Mouse (Mus musculus): ENCODE results near the gene Tekt5. TPM values are rescaled to one million over a fixed set of nuclear protein-coding genes. Genes with fewer than 3 reads are reported as not detected.

Tekt5 gene
- polyA plus RNA-seq, 1 experiment from 2014 or later, result 0.15 TPM

- 84% methylated on average over 2 of the region's 2 CpGs for WGBS
- no peaks in the 10 kb centered on the region for H3K36me3 ChIP-seq (ENCODE audit: control insufficient read depth, insufficient read depth, low read length)
Measured at GRCm38 (mm10) chr16:10335953-10336352, 59.3 kb downstream of the Tekt5 start.

GRCm38 (mm10) chr16:10332732-10333131, 62.6 kb downstream of the Tekt5 start:
- Histone ChIP-seq H3K4me1 (replicated peaks; ENCODE audit: control insufficient read depth, insufficient read depth, low read length) (no peaks in the 10 kb centered on the region), H3K36me3 (ENCODE audit: control insufficient read depth, insufficient read depth, low read length) (no peaks in the 10 kb centered on the region), H3K9me3 (ENCODE audit: control insufficient read depth, low read length) (no peaks in the 10 kb centered on the region), H3K4me3 (ENCODE audit: low read depth, low read length) (no peak overlapping the region), H3K9ac (ENCODE audit: low read depth, low read length) (no peak overlapping the region), H3K27me3 (ENCODE audit: control insufficient read depth, insufficient read depth, low read length) (no peaks in the 10 kb centered on the region), H3K27ac (ENCODE audit: low read depth, low read length) (no peak overlapping the region), H3K4me2 (replicated peaks; ENCODE audit: low read depth, low read length) (no peak overlapping the region)
- 55% methylated on average over 7 of the region's 7 CpGs for WGBS
- DNase-seq (ENCODE audit: low spot score) (no peak), ATAC-seq (ENCODE audit: low FRiP score) (no peak)

More at GRCm38 (mm10) chr16:10335953-10336352, 59.3 kb downstream of the Tekt5 start:
- Histone ChIP-seq H3K4me3 (ENCODE audit: low read depth, low read length) (no peak overlapping the region), H3K4me2 (replicated peaks; ENCODE audit: low read depth, low read length) (no peak overlapping the region), H3K27ac (ENCODE audit: low read depth, low read length) (no peak overlapping the region), H3K27me3 (ENCODE audit: control insufficient read depth, insufficient read depth, low read length) (no peaks in the 10 kb centered on the region), H3K4me1 (replicated peaks; ENCODE audit: control insufficient read depth, insufficient read depth, low read length) (no peaks in the 10 kb centered on the region), H3K9me3 (ENCODE audit: control insufficient read depth, low read length) (no peaks in the 10 kb centered on the region), H3K9ac (ENCODE audit: low read depth, low read length) (no peak overlapping the region)
- DNase-seq (ENCODE audit: low spot score), result no peak
- no peak for ATAC-seq (ENCODE audit: low FRiP score)

- no peaks in the 10 kb centered on the region for H3K4me1 ChIP-seq (replicated peaks; ENCODE audit: control insufficient read depth, insufficient read depth, low read length)
- H3K9ac ChIP-seq (ENCODE audit: low read depth, low read length), result no peak overlapping the region
- H3K27ac ChIP-seq (ENCODE audit: low read depth, low read length), result no peak overlapping the region
- no peaks in the 10 kb centered on the region for H3K36me3 ChIP-seq (ENCODE audit: control insufficient read depth, insufficient read depth, low read length)
- H3K9me3 ChIP-seq (ENCODE audit: control insufficient read depth, low read length), result no peaks in the 10 kb centered on the region
- H3K27me3 ChIP-seq (ENCODE audit: control insufficient read depth, insufficient read depth, low read length), result no peaks in the 10 kb centered on the region
- no peak overlapping the region for H3K4me2 ChIP-seq (replicated peaks; ENCODE audit: low read depth, low read length)
- ATAC-seq (ENCODE audit: low FRiP score), result no peak
- WGBS, result 80% methylated on average over 12 of the region's 12 CpGs
- no peak for DNase-seq (ENCODE audit: low spot score)
- H3K4me3 ChIP-seq (ENCODE audit: low read depth, low read length), result no peak overlapping the region
Measured at GRCm38 (mm10) chr16:10330586-10331495, 64.4 kb downstream of the Tekt5 start.

- ATAC-seq (ENCODE audit: low FRiP score), result no peak
- WGBS, result 59% methylated on average over 13 of the region's 13 CpGs
- Histone ChIP-seq H3K27me3 (ENCODE audit: control insufficient read depth, insufficient read depth, low read length) (no peaks in the 10 kb centered on the region), H3K9ac (ENCODE audit: low read depth, low read length) (no peak overlapping the region), H3K4me2 (replicated peaks; ENCODE audit: low read depth, low read length) (no peak overlapping the region), H3K27ac (ENCODE audit: low read depth, low read length) (no peak overlapping the region), H3K4me1 (replicated peaks; ENCODE audit: control insufficient read depth, insufficient read depth, low read length) (no peaks in the 10 kb centered on the region), H3K4me3 (ENCODE audit: low read depth, low read length) (no peak overlapping the region), H3K9me3 (ENCODE audit: control insufficient read depth, low read length) (no peaks in the 10 kb centered on the region), H3K36me3 (ENCODE audit: control insufficient read depth, insufficient read depth, low read length) (no peaks in the 10 kb centered on the region)
- DNase-seq (ENCODE audit: low spot score), result no peak
Measured at GRCm38 (mm10) chr16:10327563-10328333, 67.5 kb downstream of the Tekt5 start.

- Histone ChIP-seq H3K4me2 (replicated peaks; ENCODE audit: low read depth, low read length) (no peak overlapping the region), H3K27ac (ENCODE audit: low read depth, low read length) (no peak overlapping the region), H3K4me3 (ENCODE audit: low read depth, low read length) (no peak overlapping the region), H3K4me1 (replicated peaks; ENCODE audit: control insufficient read depth, insufficient read depth, low read length) (no peaks in the 10 kb centered on the region), H3K36me3 (ENCODE audit: control insufficient read depth, insufficient read depth, low read length) (no peaks in the 10 kb centered on the region), H3K27me3 (ENCODE audit: control insufficient read depth, insufficient read depth, low read length) (no peaks in the 10 kb centered on the region), H3K9ac (ENCODE audit: low read depth, low read length) (no peak overlapping the region), H3K9me3 (ENCODE audit: control insufficient read depth, low read length) (no peaks in the 10 kb centered on the region)
- WGBS, result 56% methylated on average over 17 of the region's 17 CpGs
- DNase-seq (ENCODE audit: low spot score), result no peak
- no peak for ATAC-seq (ENCODE audit: low FRiP score)
Measured at GRCm38 (mm10) chr16:10319914-10320569, 75.2 kb downstream of the Tekt5 start.

GRCm38 (mm10) chr16:10317197-10317544, 78.1 kb downstream of the Tekt5 start:
- Histone ChIP-seq H3K4me3 (ENCODE audit: low read depth, low read length) (no peak overlapping the region), H3K9ac (ENCODE audit: low read depth, low read length) (no peak overlapping the region), H3K4me1 (replicated peaks; ENCODE audit: control insufficient read depth, insufficient read depth, low read length) (peaks cover 4% of the 10 kb centered on the region; the same call in 1 of the 2 replicates), H3K9me3 (ENCODE audit: control insufficient read depth, low read length) (no peaks in the 10 kb centered on the region), H3K27ac (ENCODE audit: low read depth, low read length) (no peak overlapping the region), H3K27me3 (ENCODE audit: control insufficient read depth, insufficient read depth, low read length) (peaks cover 9% of the 10 kb centered on the region), H3K36me3 (ENCODE audit: control insufficient read depth, insufficient read depth, low read length) (no peaks in the 10 kb centered on the region), H3K4me2 (replicated peaks; ENCODE audit: low read depth, low read length) (no peak overlapping the region)
- no peak for DNase-seq (ENCODE audit: low spot score)
- WGBS, result 63% methylated on average over 4 of the region's 4 CpGs
- no peak for ATAC-seq (ENCODE audit: low FRiP score)

- H3K4me2 ChIP-seq (replicated peaks; ENCODE audit: low read depth, low read length), result no peak overlapping the region
- 86% methylated on average over 10 of the region's 10 CpGs for WGBS
- ATAC-seq (ENCODE audit: low FRiP score) (no peak), DNase-seq (ENCODE audit: low spot score) (no peak)
- H3K36me3 ChIP-seq (ENCODE audit: control insufficient read depth, insufficient read depth, low read length), result no peaks in the 10 kb centered on the region
- peaks cover 4% of the 10 kb centered on the region; the same call in 1 of the 2 replicates for H3K4me1 ChIP-seq (replicated peaks; ENCODE audit: control insufficient read depth, insufficient read depth, low read length)
- peaks cover 9% of the 10 kb centered on the region for H3K27me3 ChIP-seq (ENCODE audit: control insufficient read depth, insufficient read depth, low read length)
- H3K27ac ChIP-seq (ENCODE audit: low read depth, low read length), result no peak overlapping the region
- H3K4me3 ChIP-seq (ENCODE audit: low read depth, low read length), result no peak overlapping the region
- no peak overlapping the region for H3K9ac ChIP-seq (ENCODE audit: low read depth, low read length)
- no peaks in the 10 kb centered on the region for H3K9me3 ChIP-seq (ENCODE audit: control insufficient read depth, low read length)
Measured at GRCm38 (mm10) chr16:10316493-10317196, 78.6 kb downstream of the Tekt5 start.

GRCm38 (mm10) chr16:10313646-10314088, 81.6 kb downstream of the Tekt5 start, which contains the start of gene Emp2:
Gene Emp2, minus strand, starts transcription at chr16:10313968.
- Histone ChIP-seq H3K27me3 (ENCODE audit: control insufficient read depth, insufficient read depth, low read length) (peaks cover 9% of the 10 kb centered on the region), H3K36me3 (ENCODE audit: control insufficient read depth, insufficient read depth, low read length) (no peaks in the 10 kb centered on the region), H3K4me2 (replicated peaks; ENCODE audit: low read depth, low read length) (peak within 1 kb of the TSS; percentile 83), H3K9me3 (ENCODE audit: control insufficient read depth, low read length) (no peaks in the 10 kb centered on the region), H3K4me3 (ENCODE audit: low read depth, low read length) (peak within 1 kb of the TSS; percentile 41), H3K4me1 (replicated peaks; ENCODE audit: control insufficient read depth, insufficient read depth, low read length) (peaks cover 4% of the 10 kb centered on the region; the same call in 1 of the 2 replicates), H3K27ac (ENCODE audit: low read depth, low read length) (no peak within 1 kb of the TSS), H3K9ac (ENCODE audit: low read depth, low read length) (peak within 1 kb of the TSS; percentile 52)
- peak; percentile 83 for ATAC-seq (ENCODE audit: low FRiP score)
- peak; percentile 55 for DNase-seq (ENCODE audit: low spot score)
- WGBS, result under 1% methylated on average over 30 of the region's 40 CpGs

Data from hindbrain, embryonic 11.5 days (tissue).